Mouse (Mus musculus) megakaryocyte, embryonic 14.5 days (primary cell): ENCODE data around the gene Adamtsl1.

Experiments used
- FLI1 ChIP-seq: IDR thresholded peaks from 2 replicates; pipeline ENCODE4 v1.6.1; 2012; ENCODE audit warnings: low read length, inconsistent platforms, mixed read lengths
- GATA1 ChIP-seq: IDR thresholded peaks from 3 replicates; pipeline ENCODE4 v1.6.1; 2012; ENCODE audit warnings: mixed read lengths, low read length, inconsistent platforms, borderline replicate concordance

GRCm38 (mm10) chr4:86278546-86278945 lies 764.6 kb downstream of the Adamtsl1 start:
- TF ChIP-seq GATA1 (no peak), FLI1 (no peak)
